Mouse (Mus musculus): ENCODE measurements around the gene Mmd2. TPM values are rescaled to one million over a fixed set of nuclear protein-coding genes. Genes with fewer than 3 reads are reported as not detected.

Gene Mmd2
- polyA plus RNA-seq (2014; fragmentation: Illumina TruSeq; extraction: RNeasy Lipid Tissue Mini Kit (QIAGEN cat#74804)): 21.6 TPM

DNA sequence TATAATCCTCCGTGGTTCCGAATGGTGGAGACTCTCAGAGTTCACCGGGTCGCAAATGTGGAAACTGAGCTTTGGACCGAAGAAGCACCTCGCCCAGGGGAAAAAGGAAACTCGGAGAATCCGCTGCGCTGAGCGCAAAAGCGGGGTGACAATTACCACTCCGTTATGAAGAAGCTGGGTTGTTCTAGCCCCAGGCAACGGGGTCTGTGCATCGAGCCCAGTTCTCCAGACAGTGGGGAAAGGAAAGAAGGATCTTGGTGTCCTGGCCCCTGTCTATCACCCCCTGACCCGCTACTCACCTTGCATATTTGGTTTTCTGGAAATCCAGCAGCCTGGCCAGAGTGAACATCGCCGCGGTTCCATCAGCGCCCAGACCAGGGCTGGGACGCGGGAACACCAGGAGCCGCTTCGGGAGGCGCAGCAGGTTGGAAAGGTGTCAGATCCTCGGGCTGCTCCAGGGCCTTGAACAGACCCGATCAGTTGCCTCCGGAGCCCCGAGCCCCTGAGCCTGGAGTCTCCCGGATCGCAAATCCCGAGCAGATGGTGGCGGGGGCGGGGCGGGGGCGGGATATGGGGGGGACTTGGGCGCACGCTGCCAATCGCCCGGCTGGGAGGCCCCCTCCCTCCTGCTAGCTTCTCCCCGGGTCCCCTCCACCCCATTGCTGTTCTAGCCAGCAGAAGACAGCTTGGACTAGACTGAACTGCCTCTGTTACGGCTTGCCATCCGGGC, at the start of gene Mmd2:
TSS of gene Mmd2 (minus strand) at position 542 of the 730 bp plus-strand sequence.

DNA sequence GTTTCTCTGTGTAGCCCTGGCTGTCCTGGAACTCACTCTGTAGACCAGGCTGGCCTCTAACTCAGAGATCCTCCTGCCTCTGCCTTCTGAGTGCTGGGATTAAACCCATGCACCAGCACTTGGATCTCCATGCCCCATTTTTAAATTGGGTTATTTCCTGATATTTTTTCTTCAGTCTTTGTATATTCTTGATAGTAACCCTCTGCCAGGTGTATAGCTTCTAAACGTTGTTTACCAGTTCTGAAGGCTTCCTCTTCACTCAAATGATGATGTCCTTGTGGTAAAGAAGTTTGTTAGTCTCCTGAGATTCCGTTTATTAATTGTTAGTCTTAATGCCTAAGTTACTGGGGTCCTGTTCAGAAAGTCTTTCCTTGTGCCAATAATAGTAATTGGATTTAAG, 18.8 kb upstream of the Mmd2 start, which contains the start of gene Wipi2:
TSS of gene Wipi2 (plus strand) at position 301 of the 400 bp plus-strand sequence.

DNA sequence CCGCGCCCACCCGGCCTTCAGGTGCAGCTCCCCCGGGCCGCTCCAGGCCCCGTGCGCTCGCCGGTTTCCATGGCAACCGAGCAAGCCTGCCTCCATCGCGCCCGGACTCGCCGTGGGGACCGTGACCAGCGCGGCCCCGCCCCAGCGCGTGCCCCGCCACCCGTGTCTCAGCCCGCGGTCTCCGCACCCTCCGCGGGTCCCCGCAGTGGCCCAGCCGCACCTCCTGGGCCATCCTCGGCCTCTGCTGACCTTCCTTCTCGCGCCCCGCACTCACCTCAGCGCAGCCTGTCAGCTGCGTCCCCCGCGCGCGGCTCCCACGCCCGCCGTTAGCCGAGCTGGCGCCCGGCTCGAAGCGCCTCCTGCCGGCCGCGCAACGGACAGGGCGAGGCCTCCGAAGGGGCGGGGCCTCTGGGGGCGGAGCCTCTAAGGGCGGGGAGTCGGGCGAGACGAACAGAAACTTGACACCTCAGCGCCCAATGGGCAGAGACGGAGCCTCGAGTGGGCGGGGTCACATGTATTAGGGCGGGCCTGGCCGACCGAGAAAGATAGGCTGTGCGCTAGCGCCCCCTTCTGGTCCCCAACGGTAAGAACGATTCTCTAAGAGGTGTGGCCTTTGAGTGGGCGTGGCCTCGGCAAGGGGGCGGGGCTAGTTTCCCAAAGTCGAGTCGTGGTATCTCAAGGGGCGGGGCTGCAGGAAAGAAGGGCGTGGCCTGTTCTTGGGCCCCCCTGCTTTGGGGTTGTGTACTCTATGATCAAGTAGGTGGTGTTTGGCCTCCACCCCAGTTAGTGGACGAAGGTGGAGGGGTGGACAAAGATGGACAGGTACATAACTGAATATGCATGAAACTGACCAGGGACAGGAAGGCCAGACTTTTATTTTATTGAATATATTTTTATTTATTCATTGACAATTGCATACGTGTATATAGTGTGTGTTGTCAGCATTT, 57.6 kb downstream of the Mmd2 start, which contains the start of gene Radil:
TSS of gene Radil (minus strand) at position 393 of the 947 bp plus-strand sequence.

DNA sequence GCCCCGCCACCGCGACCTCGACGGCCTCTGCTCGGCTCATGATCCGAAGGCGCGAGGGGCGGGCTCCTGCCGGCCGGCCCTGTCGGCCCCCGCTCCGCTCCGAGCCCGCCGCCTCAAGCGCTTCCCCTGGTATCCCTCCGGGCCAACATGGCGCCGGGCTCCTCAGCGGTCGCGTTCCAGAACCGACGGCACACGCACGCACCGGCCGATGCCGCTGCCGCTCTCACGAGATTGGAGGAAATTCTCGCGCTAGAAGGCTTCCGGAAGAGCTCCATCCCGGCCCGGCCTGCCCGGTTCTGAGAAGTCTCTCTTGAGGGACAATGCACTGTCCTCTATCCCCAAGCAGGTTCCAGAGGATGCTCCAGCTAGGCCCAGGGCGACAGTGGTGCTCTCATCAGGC, 78.7 kb downstream of the Mmd2 start, which contains the start of gene Papolb:
TSS of gene Papolb (minus strand) at position 162 of the 400 bp plus-strand sequence.

Other genes with a start within 250 kb of the Mmd2 start
- 7.1 TPM for gene Foxk1, start 207.3 kb downstream of the Mmd2 start, polyA plus RNA-seq (2014; fragmentation: Illumina TruSeq; extraction: RNeasy Lipid Tissue Mini Kit (QIAGEN cat#74804))
- 0.20 TPM for gene Ap5z1, start 144.9 kb downstream of the Mmd2 start, polyA plus RNA-seq (2014; fragmentation: Illumina TruSeq; extraction: RNeasy Lipid Tissue Mini Kit (QIAGEN cat#74804))
- gene Papolb, start 78.7 kb downstream of the Mmd2 start, polyA plus RNA-seq (2014; fragmentation: Illumina TruSeq; extraction: RNeasy Lipid Tissue Mini Kit (QIAGEN cat#74804)): 0.20 TPM
- not detected for gene Radil, start 57.7 kb downstream of the Mmd2 start, polyA plus RNA-seq (2014; fragmentation: Illumina TruSeq; extraction: RNeasy Lipid Tissue Mini Kit (QIAGEN cat#74804))
- gene Wipi2, start 18.9 kb upstream of the Mmd2 start, polyA plus RNA-seq (2014; fragmentation: Illumina TruSeq; extraction: RNeasy Lipid Tissue Mini Kit (QIAGEN cat#74804)): 16.8 TPM
- gene Slc29a4, start 83.7 kb upstream of the Mmd2 start, polyA plus RNA-seq (2014; fragmentation: Illumina TruSeq; extraction: RNeasy Lipid Tissue Mini Kit (QIAGEN cat#74804)): 0.14 TPM
- gene Tnrc18, start 208.9 kb upstream of the Mmd2 start, polyA plus RNA-seq (2014; fragmentation: Illumina TruSeq; extraction: RNeasy Lipid Tissue Mini Kit (QIAGEN cat#74804)): 1.3 TPM

All from ovary, adult 10 weeks (tissue).